Mouse (Mus musculus) kidney, adult 18-20 months (tissue): ENCODE measurements around the gene Wdr76.
"Not testable (repeated sequence)": the region's sequence is repeated elsewhere in the genome, so short reads cannot be mapped to it uniquely, and the experiment has no call there.

ENCODE experiments used
- DNase-seq: peaks from one replicate; pipeline ENCODE4 v3.0.0; 2021

The Wdr76 gene

DNA sequence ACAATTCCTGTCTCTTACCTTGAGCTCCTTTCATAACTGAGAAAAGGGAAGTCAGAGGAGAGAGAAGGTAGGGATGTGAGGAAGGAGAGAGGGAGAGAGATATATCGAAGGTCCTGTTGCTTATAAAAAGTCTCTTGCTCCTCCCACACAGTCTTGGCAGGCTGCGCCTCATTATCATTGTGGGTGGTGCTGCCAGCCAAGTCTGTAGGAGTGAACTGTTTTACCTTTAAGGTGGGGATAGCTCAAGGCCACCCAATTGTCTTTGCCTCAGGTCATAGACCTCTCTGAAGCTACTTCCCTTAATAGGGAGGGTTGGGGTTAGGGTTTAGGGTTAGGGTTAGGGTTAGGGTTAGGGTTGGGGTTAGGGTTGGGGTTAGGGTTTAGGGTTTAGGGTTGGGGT is 15.5 kb downstream of the Wdr76 start:
- DNase-seq, result no peak

GRCm38 (mm10) chr2:121522830-121523229 is 16.3 kb downstream of the Wdr76 start:
- not testable (repeated sequence) for DNase-seq

DNA sequence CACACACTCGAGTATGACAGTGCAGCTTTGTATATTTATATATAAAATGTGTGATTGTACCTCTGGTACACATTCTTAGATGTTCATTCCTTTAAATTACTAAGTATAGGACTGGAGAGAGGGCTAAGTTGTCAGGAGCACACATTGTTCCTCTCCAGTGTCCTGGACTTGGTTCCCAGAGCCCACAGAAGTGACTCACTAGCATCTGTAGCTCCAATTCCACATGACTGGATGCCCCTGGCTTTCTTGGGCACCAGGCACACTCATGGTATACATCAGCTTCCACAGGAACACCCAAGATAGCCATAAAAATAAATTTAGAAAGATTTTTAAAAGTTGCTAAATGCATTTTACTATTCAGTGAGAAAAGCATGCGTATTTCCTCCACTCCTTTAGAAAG is 18.5 kb downstream of the Wdr76 start:
- no peak for DNase-seq

DNA sequence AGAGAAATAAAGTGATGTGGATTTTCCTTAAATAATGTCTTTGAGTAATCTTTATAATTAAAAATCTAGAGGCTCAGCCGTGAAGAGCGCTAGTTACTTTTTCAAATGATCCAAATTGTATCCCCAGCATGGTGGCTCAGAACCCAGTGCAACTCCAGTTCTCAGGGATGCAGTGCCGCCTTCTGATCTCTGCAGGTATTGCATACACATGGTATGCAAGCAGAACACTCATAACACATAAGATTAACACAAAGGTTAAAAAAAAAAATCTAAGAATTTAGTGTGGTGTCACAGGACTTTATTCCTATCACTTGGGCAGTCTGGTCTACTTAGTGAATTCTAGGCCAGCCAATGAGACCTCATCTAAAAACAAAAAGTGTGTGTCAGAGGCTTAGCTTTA is 38.3 kb downstream of the Wdr76 start:
- DNase-seq, result no peak

- no peak for DNase-seq
Measured at GRCm38 (mm10) chr2:121549630-121550029, 43.1 kb downstream of the Wdr76 start.

DNA sequence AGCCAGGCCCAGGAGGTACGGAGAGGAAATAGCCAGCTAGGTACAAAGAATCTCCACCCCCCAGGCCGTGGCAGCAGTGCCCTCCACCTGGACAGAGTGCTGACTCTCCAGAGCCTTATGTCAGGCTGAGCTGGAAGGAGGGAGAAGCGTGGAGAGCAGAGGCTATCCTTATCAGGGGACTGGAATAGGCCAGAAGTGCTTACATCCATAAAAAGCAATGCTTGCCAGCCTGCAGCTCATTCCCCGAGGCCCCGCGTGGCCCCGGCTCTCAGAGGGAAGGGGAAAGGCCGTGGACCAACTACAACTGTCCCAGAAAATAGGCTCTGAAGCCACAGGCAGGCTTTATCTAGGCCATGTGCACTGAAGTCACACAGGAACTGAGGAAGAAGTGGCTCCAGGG is 44.7 kb downstream of the Wdr76 start:
- peak; percentile 3 for DNase-seq

DNA sequence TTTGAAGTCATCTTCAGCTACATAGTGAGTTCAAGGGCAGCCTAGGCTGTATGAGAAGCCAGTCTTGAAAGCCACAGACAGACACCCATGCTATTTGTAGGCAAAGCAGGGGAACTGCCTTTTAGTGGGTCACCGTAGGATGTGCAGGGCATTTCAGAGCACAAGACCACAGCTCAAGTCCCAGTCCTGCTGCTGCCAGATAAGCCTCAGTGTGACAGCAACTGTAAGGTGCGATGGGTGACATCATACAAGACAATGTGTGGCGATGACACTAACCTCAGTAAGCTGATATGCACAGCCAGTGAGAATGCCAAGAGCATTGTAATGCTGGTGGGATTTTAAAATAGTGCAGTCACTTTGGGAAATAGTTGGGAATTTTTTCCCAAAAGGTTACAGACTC is 56.6 kb downstream of the Wdr76 start:
- no peak for DNase-seq

DNA sequence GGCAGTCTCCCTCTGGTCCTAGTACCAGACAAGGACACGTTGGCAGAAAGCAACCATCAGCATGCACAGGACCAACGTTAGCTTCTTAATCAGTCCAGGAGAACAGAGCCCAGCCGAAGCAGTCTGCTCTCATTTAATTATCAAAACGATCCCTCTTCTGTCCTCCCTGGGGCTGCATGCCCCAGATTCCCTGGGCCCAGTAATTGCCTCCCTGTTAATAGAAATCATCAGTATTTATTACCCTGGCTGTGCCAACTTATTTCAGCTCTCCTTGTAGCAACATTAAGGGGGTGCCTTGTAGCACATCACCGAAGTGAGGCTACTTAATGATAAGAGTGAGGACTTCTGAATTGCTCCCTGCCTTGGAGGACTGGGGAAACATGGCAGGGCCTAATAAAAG is 59.4 kb downstream of the Wdr76 start:
- no peak for DNase-seq

- no peak for DNase-seq
Measured at GRCm38 (mm10) chr2:121570049-121570448, 63.5 kb downstream of the Wdr76 start.

GRCm38 (mm10) chr2:121570999-121571655 is 64.6 kb downstream of the Wdr76 start:
- DNase-seq, result no peak

- DNase-seq, result peak; percentile 73
Measured at GRCm38 (mm10) chr2:121571780-121572179, 65.3 kb downstream of the Wdr76 start.

- no peak for DNase-seq
Measured at GRCm38 (mm10) chr2:121574066-121574630, 67.6 kb downstream of the Wdr76 start.

- no peak for DNase-seq
Measured at GRCm38 (mm10) chr2:121575741-121576201, 69.2 kb downstream of the Wdr76 start.

DNA sequence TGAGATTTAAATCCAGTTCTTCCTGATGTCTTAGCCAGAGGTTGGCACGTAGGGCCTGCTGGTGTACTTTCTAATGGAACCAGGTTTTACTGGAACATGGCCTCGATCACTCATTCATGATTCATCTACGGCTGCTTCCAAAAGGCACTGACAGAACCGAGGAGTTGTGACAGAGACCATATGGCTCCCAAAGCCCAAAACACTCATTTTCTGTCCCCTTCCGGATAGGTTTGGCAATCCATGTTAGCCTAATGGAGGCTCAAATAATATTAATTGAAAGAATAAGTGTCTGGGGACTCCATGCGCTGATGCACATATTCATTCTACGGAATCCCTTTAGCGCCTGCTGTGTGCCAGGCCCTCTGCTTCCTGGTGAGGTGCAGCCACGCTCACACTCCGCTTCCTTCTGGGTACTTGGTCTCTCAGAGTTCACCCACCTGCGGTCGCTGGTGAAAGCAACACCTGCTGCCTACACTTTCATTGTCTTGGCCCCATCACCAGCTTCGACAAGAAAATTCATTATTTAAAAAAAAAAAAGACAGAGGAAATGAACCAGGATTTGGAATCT is 76.4 kb downstream of the Wdr76 start:
- no peak for DNase-seq

- peak; percentile 33 for DNase-seq
Measured at GRCm38 (mm10) chr2:121583468-121584116, 77.1 kb downstream of the Wdr76 start.

GRCm38 (mm10) chr2:121584705-121585104 is 78.2 kb downstream of the Wdr76 start:
- no peak for DNase-seq

GRCm38 (mm10) chr2:121587523-121588308 is 81.2 kb downstream of the Wdr76 start:
- no peak for DNase-seq

DNA sequence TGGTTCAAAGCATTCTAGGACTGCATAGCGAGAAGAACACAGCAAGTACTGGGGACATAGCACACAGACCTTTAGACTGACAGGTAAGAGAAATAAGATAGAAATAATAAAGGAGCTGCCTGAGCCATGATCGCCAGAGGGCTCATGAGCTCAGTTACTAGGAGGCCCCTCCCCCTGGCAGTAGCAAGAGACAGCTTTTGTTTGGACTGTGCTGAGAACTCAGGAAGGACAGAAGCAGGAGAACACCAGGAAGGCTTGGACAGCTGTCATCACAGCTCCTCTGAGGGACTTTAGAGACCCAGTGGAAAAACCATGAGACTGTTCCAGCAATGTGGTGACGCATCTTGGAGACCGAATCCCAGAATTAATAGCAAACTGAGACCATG is 81.8 kb downstream of the Wdr76 start:
- DNase-seq, result no peak

DNA sequence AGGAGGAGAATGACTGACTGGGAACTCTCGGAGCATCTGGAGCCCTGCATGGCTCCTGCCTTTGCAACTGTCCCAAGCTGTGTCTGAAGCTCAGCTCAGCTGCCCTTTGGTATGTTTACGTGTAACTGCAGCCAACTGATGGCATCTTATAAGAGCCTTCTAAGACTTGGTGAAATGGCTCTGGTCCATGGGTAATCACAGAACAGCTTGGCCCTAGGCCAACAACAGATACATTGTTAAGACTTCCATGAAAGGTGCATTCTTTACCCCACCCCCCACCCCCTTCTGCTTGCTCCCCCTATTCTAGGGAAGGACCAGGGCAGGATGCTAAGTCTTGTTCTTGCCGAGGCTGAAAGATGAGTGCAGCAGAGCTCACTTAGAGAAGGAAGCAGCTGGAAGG is 87.6 kb downstream of the Wdr76 start:
- no peak for DNase-seq
